Mouse (Mus musculus) bone marrow, adult 2 months (tissue): Measurements from ENCODE around the gene Zfp704. TPM values are rescaled to one million over a fixed set of nuclear protein-coding genes. Genes with fewer than 3 reads are reported as not detected.

Experiments
- H3K27ac ChIP-seq: fragments of 200-500 bp; 2 replicates; pipeline ENCODE4 v1.5.1; 2012; ENCODE audit warnings: low read depth, mild to moderate bottlenecking, control low read depth, inconsistent platforms, low read length; ENCODE audit not compliant: control insufficient read depth, poor library complexity, insufficient read depth
- H3K4me1 ChIP-seq: fragments of 200-500 bp; 2 replicates; pipeline ENCODE4 v1.6.1; 2011; ENCODE audit warnings: low read length; ENCODE audit not compliant: control insufficient read depth, insufficient read depth
- H3K4me3 ChIP-seq: fragments of 200-500 bp; replicated peaks from 2 replicates; pipeline ENCODE3; 2011; ENCODE audit warnings: mild to moderate bottlenecking, low read depth, low read length, control low read depth; ENCODE audit not compliant: control insufficient read depth
- CTCF ChIP-seq: fragments of 200-500 bp; IDR thresholded peaks from 2 replicates; pipeline ENCODE4 v1.5.1; 2011; ENCODE audit warnings: low read length, control low read depth; ENCODE audit not compliant: control insufficient read depth, insufficient read depth
- POLR2A ChIP-seq: fragments of 200-500 bp; IDR thresholded peaks from 2 replicates; pipeline ENCODE4 v1.6.1; 2011; ENCODE audit warnings: low read depth, mild to moderate bottlenecking, control low read depth, low read length, borderline replicate concordance; ENCODE audit not compliant: control insufficient read depth
- WGBS: fragments of 180-500 bp; shearing (Covaris S2); methylation state at CpG from one replicate; pipeline ENCODE4 v1.1.7; 2018; 5-methylcytosine and 5-hydroxymethylcytosine counted together
- polyA plus RNA-seq: library from polyadenylated mRNA; stranded (reverse); fragments of >200 nt; gene quantifications from 2 replicates; pipeline ENCODE4 v1.2.4, GENCODE M21; 2011; ENCODE audit warnings: low replicate concordance; ENCODE audit not compliant: missing spikeins, insufficient read depth, insufficient read length

Zfp704 gene
- polyA plus RNA-seq, 1 experiment: 1.2 TPM

DNA sequence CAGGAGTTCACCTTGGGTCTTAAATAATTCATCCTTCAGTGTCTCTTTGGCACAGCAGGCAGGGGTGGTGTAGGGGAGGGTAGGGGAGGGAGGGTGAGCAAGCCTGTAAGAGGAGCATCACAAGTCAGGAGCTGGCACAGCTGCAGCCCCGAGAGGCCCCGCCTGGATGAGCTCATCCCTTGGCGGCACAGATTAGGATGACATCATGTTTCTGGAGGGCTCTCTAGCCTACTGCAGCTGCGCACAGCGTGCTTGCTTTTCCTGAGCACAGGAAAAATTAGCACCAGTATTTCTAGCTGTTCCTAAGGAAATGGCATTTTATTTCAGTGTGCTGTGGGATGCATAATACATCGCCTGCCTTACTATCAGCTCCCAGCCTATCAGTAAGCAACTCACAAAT, 109.2 kb downstream of the Zfp704 start:
- WGBS: 47% methylated on average over 6 of the region's 6 CpGs
- H3K4me3 ChIP-seq: no peak overlapping the region
- TF ChIP-seq CTCF: no peak
- no peak for TF ChIP-seq POLR2A
- peaks cover 2% of the 10 kb centered on the region; the same call in 1 of the 2 replicates for H3K4me1 ChIP-seq
- no peak overlapping the region for H3K27ac ChIP-seq

DNA sequence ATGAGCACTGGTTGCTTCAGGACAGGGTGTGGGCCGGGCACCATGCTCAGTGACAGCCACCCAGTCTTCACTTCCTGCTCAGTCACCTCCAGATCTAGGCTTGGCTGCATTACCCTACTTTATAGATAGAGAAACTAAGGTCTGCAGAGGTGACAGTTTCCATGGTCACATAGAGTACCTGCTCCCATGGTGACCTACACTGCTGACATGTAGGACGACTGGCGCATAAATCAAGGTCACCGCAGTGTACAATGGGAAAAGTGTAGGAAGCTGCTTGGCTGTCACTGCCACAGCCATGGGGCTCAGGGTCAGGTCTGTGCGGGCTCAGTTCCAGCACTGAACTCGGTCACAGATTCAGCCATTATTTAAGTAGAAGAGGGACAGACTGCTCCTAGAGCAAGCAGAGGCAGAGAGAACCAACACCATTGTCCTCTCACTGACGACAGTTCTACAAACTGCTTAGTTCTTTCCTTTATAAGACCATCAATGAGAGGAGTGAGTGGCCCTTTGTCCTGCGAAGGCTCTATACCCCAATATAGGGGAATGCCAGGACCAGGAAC, 109.8 kb downstream of the Zfp704 start:
- H3K4me1 ChIP-seq: peaks cover 2% of the 10 kb centered on the region; the same call in 1 of the 2 replicates
- WGBS: 34% methylated on average over 8 of the region's 8 CpGs
- TF ChIP-seq CTCF (no peak), POLR2A (no peak)
- H3K27ac ChIP-seq: no peak overlapping the region
- H3K4me3 ChIP-seq: no peak overlapping the region

DNA sequence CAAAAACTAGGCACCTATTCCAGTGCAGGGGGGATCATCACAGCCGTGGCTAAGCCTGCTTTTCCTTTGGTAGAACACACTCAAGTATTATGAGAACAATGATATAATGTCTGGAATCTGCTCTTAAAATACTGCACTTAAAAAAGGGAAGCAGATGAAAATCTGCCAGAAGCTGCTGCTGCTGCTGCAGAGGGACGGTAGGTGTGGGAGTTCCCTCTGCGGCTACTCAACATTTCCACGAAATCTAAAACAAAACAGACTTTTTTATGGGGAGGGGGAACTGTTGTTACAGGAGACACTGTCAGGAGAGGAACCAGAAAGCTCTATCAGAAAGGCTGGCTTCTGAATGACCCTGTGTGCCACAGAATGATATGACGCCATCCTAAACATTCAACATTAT, 110.4 kb downstream of the Zfp704 start:
- no peak for TF ChIP-seq POLR2A
- TF ChIP-seq CTCF: no peak
- Histone ChIP-seq H3K27ac (no peak overlapping the region), H3K4me1 (peaks cover 2% of the 10 kb centered on the region; the same call in 1 of the 2 replicates), H3K4me3 (no peak overlapping the region)
- WGBS: under 1% methylated on average over 5 of the region's 5 CpGs

DNA sequence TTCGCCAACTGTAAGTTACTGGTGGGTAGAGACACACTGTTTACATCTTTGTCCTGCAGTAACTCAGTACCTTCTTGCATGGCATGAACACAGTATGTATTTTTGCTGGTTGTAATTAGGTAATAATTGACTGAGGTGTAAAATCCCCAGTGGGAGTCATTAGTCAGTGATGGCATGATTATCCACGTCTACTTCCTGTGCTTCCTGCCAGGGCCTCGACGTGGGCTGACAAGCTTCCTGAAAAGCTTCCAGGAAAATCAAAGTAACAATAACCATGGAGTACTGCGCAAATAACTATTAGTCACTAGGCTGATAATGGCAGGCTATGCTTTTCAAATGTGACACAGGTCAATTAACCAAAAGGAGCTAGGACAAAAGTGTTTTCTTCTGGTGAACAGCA, 112.6 kb downstream of the Zfp704 start:
- Histone ChIP-seq H3K4me3 (no peak overlapping the region), H3K27ac (no peak overlapping the region), H3K4me1 (peaks cover 2% of the 10 kb centered on the region; the same call in 1 of the 2 replicates)
- TF ChIP-seq CTCF (no peak), POLR2A (no peak)
- WGBS: 48% methylated on average over 5 of the region's 5 CpGs

DNA sequence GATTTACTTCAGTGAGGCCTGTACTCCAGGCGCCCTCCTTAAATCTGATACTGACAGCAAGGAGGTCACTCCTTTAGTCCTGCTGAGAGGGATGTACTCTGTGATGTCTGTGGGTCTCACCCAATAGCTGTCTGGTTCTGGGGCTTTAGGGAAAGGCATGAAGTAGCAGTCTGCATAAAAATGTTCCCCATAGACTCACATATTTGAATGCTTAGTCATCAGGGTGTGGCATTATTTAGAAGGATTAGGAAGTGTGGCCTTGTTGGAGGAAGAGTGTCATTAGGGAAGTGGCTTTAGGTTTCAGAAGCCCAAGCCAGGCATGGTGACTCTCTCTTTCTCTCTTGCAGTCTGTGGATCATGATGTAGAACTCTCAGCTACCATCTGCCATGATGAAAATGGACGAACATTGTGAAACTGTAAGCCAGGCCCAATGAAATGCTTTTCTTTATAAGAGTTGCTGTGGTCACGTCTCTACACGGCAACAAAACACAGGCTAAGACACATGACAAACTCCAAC, 118.1 kb downstream of the Zfp704 start:
- Histone ChIP-seq H3K4me1 (no peaks in the 10 kb centered on the region), H3K27ac (no peak overlapping the region), H3K4me3 (no peak overlapping the region)
- 85% methylated on average over 4 of the region's 4 CpGs for WGBS
- TF ChIP-seq POLR2A: no peak
- no peak for TF ChIP-seq CTCF

DNA sequence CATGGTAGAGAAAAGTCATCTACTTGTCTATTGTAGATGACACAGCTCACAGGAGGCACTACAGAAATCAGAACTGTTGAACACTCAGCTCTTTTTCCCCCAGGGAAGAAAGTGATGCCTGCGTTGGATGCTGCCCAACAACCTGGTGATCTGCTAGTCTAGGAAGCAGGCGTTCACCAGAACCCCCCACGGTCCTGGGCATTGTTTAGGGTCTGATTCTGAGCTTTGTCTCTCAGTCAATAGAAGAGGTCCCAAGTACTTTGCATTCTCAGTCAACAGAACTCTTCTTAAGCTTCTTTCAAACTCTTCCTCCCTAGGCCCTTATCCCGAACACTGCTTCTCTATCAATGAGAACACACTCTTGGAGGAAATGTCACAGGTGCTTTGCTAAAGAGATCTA, 122.2 kb downstream of the Zfp704 start:
- 85% methylated on average over 4 of the region's 4 CpGs for WGBS
- Histone ChIP-seq H3K27ac (no peak overlapping the region), H3K4me3 (no peak overlapping the region), H3K4me1 (no peaks in the 10 kb centered on the region)
- TF ChIP-seq CTCF: no peak
- TF ChIP-seq POLR2A: no peak

DNA sequence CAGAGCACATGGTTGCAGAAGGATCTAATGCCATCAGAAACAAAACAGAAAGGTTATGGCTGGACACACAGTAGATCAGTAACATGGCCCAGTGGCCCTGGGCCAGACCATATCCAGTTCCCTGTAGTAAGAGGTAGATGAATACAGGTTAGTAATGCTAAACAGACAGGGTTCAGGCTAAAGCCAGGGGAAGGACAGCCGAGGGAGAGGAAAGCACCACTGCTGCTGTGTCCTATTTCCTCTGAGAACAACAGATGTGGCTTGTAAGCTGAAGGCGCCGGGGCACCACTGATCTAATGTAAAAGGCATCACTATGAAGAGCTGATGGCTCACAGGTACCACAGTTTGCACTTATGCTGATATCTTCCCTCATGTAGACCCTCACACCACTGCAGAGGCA, 124.4 kb downstream of the Zfp704 start:
- H3K27ac ChIP-seq: no peak overlapping the region
- WGBS: 80% methylated on average over 3 of the region's 3 CpGs
- no peaks in the 10 kb centered on the region for H3K4me1 ChIP-seq
- H3K4me3 ChIP-seq: no peak overlapping the region
- TF ChIP-seq POLR2A (no peak), CTCF (no peak)

DNA sequence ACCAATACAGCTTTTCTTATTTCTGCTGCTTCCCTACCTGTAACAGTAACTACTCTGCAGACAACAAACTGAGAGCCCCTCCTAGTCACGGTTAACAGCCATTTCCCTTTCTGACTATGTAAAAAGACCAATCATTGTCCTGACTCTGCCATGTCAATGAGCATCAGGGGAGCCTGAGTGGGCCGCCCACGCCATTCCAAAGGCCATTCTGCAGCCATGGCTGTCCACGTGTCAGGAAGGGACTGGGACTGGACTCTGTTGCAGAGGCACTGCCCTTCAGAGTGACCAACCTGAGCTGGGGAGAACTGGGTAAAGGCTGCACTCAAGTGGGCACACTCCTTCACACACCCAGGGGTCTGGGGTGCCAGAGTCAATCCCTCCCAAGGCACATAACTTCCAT, 127.9 kb downstream of the Zfp704 start:
- WGBS: 77% methylated on average over 4 of the region's 4 CpGs
- Histone ChIP-seq H3K4me3 (no peak overlapping the region), H3K4me1 (no peaks in the 10 kb centered on the region), H3K27ac (no peak overlapping the region)
- TF ChIP-seq CTCF (no peak), POLR2A (no peak)

DNA sequence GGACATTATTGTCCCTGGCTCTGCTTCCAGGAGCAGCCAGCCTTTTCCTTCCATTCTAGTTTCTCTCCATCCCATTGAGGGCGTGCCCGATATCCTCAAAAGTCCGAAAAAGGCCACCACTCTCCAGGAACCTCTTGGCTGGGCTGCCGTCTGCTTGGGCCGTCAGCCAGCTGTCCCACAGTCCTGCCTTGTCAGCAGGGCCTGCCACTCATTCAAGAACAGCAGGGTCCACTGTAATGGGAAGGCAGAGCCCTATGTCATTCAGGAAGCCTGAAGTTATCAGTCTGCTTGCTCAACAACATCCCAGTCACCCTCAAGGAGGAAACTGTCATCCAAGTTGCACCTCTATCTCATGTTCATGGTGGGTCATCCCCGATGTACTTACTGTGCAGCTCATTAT, 128.5 kb downstream of the Zfp704 start:
- Histone ChIP-seq H3K4me1 (no peaks in the 10 kb centered on the region), H3K27ac (no peak overlapping the region), H3K4me3 (no peak overlapping the region)
- no peak for TF ChIP-seq CTCF
- 54% methylated on average over 6 of the region's 6 CpGs for WGBS
